Mouse (Mus musculus): ENCODE measurements around the gene Gchfr. TPM values are rescaled to one million over a fixed set of nuclear protein-coding genes. Genes with fewer than 3 reads are reported as not detected.

Gchfr gene
- polyA plus RNA-seq, 1 experiment from 2014 or later, result 5.5 TPM

DNA sequence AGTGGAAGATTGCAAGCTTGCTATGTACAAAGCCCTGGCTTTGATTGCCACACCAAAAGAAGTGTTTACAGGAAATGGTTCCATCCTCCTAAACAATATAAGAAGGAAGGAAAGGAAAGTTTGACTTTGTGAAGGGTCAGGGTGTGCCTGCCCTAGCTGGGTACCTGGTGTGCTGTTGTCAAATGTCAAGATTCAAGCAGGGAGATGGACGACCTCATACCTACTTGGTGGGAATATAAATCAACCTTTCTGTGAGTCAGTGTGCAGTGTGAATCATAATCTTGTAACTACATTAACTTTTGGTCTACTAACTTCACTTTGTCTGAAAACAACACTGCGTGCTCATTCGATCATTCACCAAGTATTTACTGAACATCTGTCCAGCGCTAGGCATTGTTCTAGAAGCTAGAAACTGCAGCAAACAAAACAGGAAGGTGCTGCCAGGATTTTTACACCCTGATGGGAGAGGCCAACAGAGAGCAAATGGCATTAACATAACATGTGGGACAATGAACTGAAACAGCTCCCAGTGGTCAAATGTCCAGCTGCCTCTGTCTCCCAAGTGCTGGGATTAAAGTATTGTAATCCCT is 36.4 kb downstream of the Gchfr start:
- Histone ChIP-seq H3K9ac (ENCODE audit: low read length) (no peak overlapping the region), H3K36me3 (ENCODE audit: control insufficient read depth, insufficient read depth) (no peaks in the 10 kb centered on the region), H3K4me2 (ENCODE audit: low read depth, low read length) (no peak overlapping the region), H3K27me3 (ENCODE audit: control insufficient read depth, insufficient read depth, low read length) (no peaks in the 10 kb centered on the region), H3K27ac (ENCODE audit: low read length) (peak overlapping the region; percentile 19; the same call in 1 of the 2 replicates), H3K4me3 (ENCODE audit: low read length) (no peak overlapping the region), H3K4me1 (ENCODE audit: control insufficient read depth, insufficient read depth, low read length) (peaks cover 2% of the 10 kb centered on the region; the same call in 1 of the 2 replicates), H3K9me3 (replicated peaks; ENCODE audit: control insufficient read depth, low read length) (no peaks in the 10 kb centered on the region)
- no peak for ATAC-seq (replicated peaks; ENCODE audit: extremely low read depth, insufficient read depth, low FRiP score)
- WGBS, result 67% methylated on average over 4 of the region's 4 CpGs

DNA sequence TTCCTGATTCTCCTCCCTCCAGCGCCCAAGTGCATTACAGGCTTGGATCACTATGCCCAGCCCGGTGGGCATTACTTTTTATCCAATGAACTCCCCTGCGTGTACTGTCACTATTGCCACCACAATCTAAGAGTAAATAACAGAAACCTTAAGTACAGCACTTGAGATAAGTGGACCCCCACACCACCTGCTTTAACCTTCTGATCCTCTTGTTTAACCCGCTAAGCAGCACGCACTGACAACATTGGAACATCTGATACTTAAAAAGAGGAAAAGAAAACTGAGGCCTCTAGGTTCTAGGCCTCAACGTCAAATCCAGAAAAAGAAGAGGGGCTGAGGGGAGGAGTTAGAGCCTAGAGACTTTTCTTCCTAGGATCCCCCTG is 40.4 kb downstream of the Gchfr start:
- peak overlapping the region; percentile 73 for H3K9ac ChIP-seq (ENCODE audit: low read length)
- no peaks in the 10 kb centered on the region for H3K27me3 ChIP-seq (ENCODE audit: control insufficient read depth, insufficient read depth, low read length)
- H3K27ac ChIP-seq (ENCODE audit: low read length), result peak overlapping the region; percentile 92
- H3K4me1 ChIP-seq (ENCODE audit: control insufficient read depth, insufficient read depth, low read length), result peaks cover 7% of the 10 kb centered on the region
- WGBS, result 16% methylated on average over 6 of the region's 6 CpGs
- H3K4me3 ChIP-seq (ENCODE audit: low read length), result peak overlapping the region; percentile 87
- no peak for ATAC-seq (replicated peaks; ENCODE audit: extremely low read depth, insufficient read depth, low FRiP score)
- peaks cover 19% of the 10 kb centered on the region for H3K36me3 ChIP-seq (ENCODE audit: control insufficient read depth, insufficient read depth)
- H3K9me3 ChIP-seq (replicated peaks; ENCODE audit: control insufficient read depth, low read length), result no peaks in the 10 kb centered on the region
- H3K4me2 ChIP-seq (ENCODE audit: low read depth, low read length), result peak overlapping the region; percentile 64

GRCm38 (mm10) chr2:119208344-119209175 is 41.0 kb downstream of the Gchfr start, which contains the start of the genes Zfyve19 and Dnajc17:
Zfyve19 (plus strand) TSS chr2:119208617.
Dnajc17 (minus strand) TSS chr2:119208795.
- H3K4me3 ChIP-seq (ENCODE audit: low read length), result peak within 1 kb of the TSS; percentile 87
- H3K27ac ChIP-seq (ENCODE audit: low read length), result peak within 1 kb of the TSS; percentile 92
- under 1% methylated on average over 51 of the region's 51 CpGs for WGBS
- peak within 1 kb of the TSS; percentile 89 for H3K9ac ChIP-seq (ENCODE audit: low read length)
- H3K9me3 ChIP-seq (replicated peaks; ENCODE audit: control insufficient read depth, low read length), result no peaks in the 10 kb centered on the region
- no peaks in the 10 kb centered on the region for H3K27me3 ChIP-seq (ENCODE audit: control insufficient read depth, insufficient read depth, low read length)
- peak; percentile 97 for ATAC-seq (replicated peaks; ENCODE audit: extremely low read depth, insufficient read depth, low FRiP score)
- peaks cover 5% of the 10 kb centered on the region for H3K4me1 ChIP-seq (ENCODE audit: control insufficient read depth, insufficient read depth, low read length)
- H3K4me2 ChIP-seq (ENCODE audit: low read depth, low read length), result peak within 1 kb of the TSS; percentile 79
- H3K36me3 ChIP-seq (ENCODE audit: control insufficient read depth, insufficient read depth), result peaks cover 21% of the 10 kb centered on the region

DNA sequence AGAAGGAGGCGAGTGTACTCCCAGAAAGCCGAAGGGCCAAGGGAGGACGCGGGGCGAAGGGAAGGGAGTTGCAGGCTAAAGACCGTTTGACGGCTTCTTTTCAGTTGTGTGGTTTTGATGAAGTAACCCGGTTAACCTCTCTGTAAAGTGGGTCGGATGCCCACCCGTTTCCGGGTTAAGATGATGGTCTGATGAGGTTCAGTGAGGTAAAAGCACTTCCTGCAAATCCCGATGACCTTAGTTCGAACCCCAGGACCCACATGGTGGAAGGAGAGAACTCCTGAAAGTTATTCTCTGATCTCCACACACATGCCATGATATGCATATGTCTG is 41.6 kb downstream of the Gchfr start:
- peak overlapping the region; percentile 89 for H3K9ac ChIP-seq (ENCODE audit: low read length)
- no peaks in the 10 kb centered on the region for H3K27me3 ChIP-seq (ENCODE audit: control insufficient read depth, insufficient read depth, low read length)
- ATAC-seq (replicated peaks; ENCODE audit: extremely low read depth, insufficient read depth, low FRiP score), result no peak
- peak overlapping the region; percentile 79 for H3K4me2 ChIP-seq (ENCODE audit: low read depth, low read length)
- H3K36me3 ChIP-seq (ENCODE audit: control insufficient read depth, insufficient read depth), result peaks cover 21% of the 10 kb centered on the region
- H3K4me1 ChIP-seq (ENCODE audit: control insufficient read depth, insufficient read depth, low read length), result peaks cover 5% of the 10 kb centered on the region
- peak overlapping the region; percentile 87 for H3K4me3 ChIP-seq (ENCODE audit: low read length)
- 1% methylated on average over 13 of the region's 13 CpGs for WGBS
- H3K27ac ChIP-seq (ENCODE audit: low read length), result peak overlapping the region; percentile 79
- H3K9me3 ChIP-seq (replicated peaks; ENCODE audit: control insufficient read depth, low read length), result no peaks in the 10 kb centered on the region

Other genes starting within 250 kb of the Gchfr start
- gene Chst14, start 241.3 kb upstream of the Gchfr start, polyA plus RNA-seq (2015; fragmentation: Nextera tagmentation; extraction: Ambion mirVana), result 17.1 and 18.0 TPM in 2 replicates
- 18.6 and 19.6 TPM in 2 replicates for gene Ccdc32, start 138.4 kb upstream of the Gchfr start, polyA plus RNA-seq (2015; fragmentation: Nextera tagmentation; extraction: Ambion mirVana)
- 3.6 and 5.3 TPM in 2 replicates for gene Rpusd2, start 133.0 kb upstream of the Gchfr start, polyA plus RNA-seq (2015; fragmentation: Nextera tagmentation; extraction: Ambion mirVana)
- 34.2 and 39.5 TPM in 2 replicates for gene Knl1, start 120.7 kb upstream of the Gchfr start, polyA plus RNA-seq (2015; fragmentation: Nextera tagmentation; extraction: Ambion mirVana)
- 26.5 and 34.6 TPM in 2 replicates for gene Rad51, start 55.0 kb upstream of the Gchfr start, polyA plus RNA-seq (2015; fragmentation: Nextera tagmentation; extraction: Ambion mirVana)
- 27.0 and 28.4 TPM in 2 replicates for gene Rmdn3, start 10.7 kb upstream of the Gchfr start, polyA plus RNA-seq (2015; fragmentation: Nextera tagmentation; extraction: Ambion mirVana)
- 0.35 and 0.46 TPM in 2 replicates for gene Gm14137, start 6.7 kb downstream of the Gchfr start, polyA plus RNA-seq (2015; fragmentation: Nextera tagmentation; extraction: Ambion mirVana)
- 36.8 and 37.9 TPM in 2 replicates for gene Zfyve19, start 40.8 kb downstream of the Gchfr start, polyA plus RNA-seq (2015; fragmentation: Nextera tagmentation; extraction: Ambion mirVana)
- 10.5 and 11.2 TPM in 2 replicates for gene Dnajc17, start 41.0 kb downstream of the Gchfr start, polyA plus RNA-seq (2015; fragmentation: Nextera tagmentation; extraction: Ambion mirVana)
- gene Ppp1r14d, start 62.1 kb downstream of the Gchfr start, polyA plus RNA-seq (2015; fragmentation: Nextera tagmentation; extraction: Ambion mirVana), result 0.18 and 0.26 TPM in 2 replicates
- gene Spint1, start 69.6 kb downstream of the Gchfr start, polyA plus RNA-seq (2015; fragmentation: Nextera tagmentation; extraction: Ambion mirVana), result 3.7 and 5.1 TPM in 2 replicates
- 1.0 and 1.3 TPM in 2 replicates for gene Rhov, start 103.5 kb downstream of the Gchfr start, polyA plus RNA-seq (2015; fragmentation: Nextera tagmentation; extraction: Ambion mirVana)
- 13.3 and 13.6 TPM in 2 replicates for gene Vps18, start 121.0 kb downstream of the Gchfr start, polyA plus RNA-seq (2015; fragmentation: Nextera tagmentation; extraction: Ambion mirVana)
- gene Dll4, start 158.0 kb downstream of the Gchfr start, polyA plus RNA-seq (2015; fragmentation: Nextera tagmentation; extraction: Ambion mirVana), result 14.1 TPM in 2 replicates
- 0.42 and 0.50 TPM in 2 replicates for gene Chac1, start 183.5 kb downstream of the Gchfr start, polyA plus RNA-seq (2015; fragmentation: Nextera tagmentation; extraction: Ambion mirVana)